Mouse (Mus musculus): ENCODE data around the gene Myh15.
"Not testable (repeated sequence)": the region's sequence is repeated elsewhere in the genome, so short reads cannot be mapped to it uniquely, and the experiment has no call there.

Gene Myh15

DNA sequence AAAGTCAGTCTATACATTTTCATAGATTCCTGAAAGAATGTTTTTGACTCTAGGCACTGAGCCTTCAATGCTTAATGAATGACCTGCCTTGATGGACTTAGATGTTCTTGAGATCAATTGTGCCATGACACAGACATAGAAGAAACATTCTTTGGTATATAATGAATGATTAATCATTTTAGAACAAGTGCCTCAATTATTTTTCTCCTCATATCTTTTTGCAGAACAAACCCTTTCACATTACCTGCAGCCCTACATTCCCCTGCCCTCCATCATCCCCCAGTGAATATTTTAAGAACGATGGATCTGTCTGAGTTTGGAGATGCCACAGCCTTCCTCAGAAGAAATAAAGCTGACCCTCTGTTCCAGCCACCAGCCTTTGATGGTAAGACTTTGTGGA lies at the start of gene Myh15:
Gene Myh15 (plus strand): TSS at position 301 of the 400 bp plus-strand sequence.
- in situ Hi-C loops (cut with MboI; ENCODE audit: low sequenced_read_pairs), result no loop called here

DNA sequence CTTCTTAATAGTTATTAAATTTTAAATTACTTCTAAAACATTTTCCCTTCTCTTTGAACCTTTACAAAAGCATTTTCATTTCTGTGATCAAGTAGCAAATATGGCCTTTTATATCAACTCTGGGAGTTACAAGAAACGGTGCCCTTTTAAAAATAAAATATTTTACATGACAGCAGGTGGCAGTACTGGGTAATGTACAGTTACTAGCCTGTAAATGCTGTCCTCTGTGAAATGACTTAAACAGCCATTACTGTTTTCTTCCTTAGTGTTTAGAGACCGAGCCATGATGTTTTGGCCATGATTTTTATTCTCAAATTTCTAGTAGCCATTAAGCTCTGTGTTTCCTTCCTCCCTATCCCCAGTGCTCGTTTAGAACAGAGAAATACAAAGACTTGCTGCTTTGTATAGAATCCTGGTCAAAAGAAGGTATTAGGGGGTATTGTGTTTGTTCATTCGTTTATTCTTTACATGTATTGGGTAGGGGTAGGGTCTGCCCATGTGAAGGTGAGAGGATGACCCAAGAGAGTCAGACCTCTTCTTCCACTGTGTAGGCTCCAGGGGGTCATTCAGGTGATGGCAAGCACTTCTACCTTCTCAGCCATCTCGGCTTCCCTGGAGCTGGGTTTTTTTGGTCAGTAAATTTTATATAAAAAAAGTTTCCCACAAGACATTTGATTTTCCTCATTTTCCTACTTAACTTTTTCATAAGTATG lies 40.5 kb upstream of the Myh15 start:
- in situ Hi-C loops (cut with MboI; ENCODE audit: low sequenced_read_pairs), result no loop called here

DNA sequence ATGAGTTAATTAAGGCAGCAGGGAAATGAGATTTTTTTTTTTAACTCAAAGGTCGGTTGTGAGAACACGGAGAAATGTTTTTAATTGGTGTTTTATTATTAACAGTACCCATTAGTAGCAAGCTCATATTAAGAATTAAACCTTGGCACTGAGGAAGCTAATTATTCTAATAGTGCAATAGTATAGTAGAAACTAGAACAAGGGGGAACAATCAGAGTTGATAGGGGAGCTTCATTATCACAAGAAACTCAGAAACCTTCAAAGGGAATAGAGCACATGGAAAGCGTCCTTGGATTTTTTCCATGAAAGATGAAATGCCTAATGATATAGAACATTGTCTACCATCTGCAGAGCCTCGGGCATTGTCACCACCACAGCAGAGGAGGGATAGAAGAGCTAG lies 21.4 kb upstream of the Myh15 start:
- in situ Hi-C loops (cut with MboI; ENCODE audit: low sequenced_read_pairs), result no loop called here

DNA sequence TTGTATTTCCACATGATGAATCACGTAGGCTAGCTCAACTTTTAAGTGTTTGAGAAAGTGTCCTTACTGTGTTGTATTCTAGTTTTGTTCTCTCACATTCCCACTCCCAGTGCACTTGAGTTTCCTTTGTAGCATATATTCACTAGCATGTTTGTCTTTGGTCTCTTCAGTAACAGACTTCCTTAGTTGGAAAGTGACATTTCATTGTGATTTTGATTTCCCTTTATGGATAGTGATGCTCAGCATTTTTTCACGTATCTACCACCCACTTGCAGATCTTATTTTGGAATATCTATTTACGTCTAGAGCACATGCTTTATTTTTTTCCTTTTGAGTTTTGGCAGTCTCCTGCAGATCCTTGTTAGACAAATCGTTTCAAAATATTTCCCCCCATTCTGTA lies 19.5 kb upstream of the Myh15 start:
- in situ Hi-C loops (cut with MboI; ENCODE audit: low sequenced_read_pairs), result no loop called here

DNA sequence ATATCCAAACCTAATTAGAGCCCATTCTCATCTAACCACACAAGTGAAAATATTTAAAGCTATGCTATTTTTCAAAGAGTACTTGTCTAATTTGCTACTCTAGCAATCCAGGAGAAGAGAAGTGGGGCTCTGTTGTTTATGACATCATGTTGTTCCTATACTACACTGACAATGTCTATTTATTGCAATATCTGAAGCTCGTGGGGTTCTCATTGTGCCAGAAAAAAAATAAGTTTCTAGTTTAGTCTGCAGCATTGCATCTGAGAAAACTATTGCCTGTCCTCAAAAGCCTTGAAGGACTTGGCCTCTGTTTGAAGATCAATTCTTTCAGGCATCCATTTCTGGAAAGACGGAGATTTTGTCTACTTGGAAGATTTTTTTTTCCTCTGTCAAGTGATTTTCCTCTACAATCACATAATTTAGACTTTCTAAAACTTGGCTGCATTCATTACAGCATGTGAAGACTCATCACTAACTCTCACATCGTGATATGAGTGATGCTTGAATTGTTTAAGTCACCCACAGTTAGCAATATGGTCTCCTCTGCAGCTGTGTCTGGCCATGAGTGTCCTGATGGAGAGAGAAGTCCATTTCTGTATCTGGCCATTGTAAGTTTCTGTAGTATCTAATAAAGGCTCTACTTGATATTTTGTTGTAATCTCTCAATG lies 16.6 kb upstream of the Myh15 start:
- in situ Hi-C loops (cut with MboI; ENCODE audit: low sequenced_read_pairs), result no loop called here

DNA sequence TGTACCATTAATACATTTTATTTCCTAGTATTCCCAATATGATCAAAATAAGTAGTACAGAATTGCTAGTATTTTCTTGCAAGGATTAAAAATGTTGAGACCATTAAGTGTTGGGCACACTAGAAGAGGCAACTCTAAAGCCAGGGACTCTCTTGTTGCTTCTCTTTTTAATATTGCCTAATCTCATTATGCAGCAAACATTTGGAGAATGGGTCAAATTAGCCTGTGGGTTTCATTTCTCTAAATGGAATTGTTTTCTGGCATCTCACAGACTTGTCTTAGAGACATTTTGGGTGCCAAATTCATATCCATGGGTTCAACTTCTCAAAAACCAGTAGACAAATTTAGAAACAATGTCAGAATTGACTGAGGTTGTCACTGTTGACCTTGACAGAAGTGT lies 8.1 kb upstream of the Myh15 start:
- in situ Hi-C loops (cut with MboI; ENCODE audit: low sequenced_read_pairs), result no loop called here

DNA sequence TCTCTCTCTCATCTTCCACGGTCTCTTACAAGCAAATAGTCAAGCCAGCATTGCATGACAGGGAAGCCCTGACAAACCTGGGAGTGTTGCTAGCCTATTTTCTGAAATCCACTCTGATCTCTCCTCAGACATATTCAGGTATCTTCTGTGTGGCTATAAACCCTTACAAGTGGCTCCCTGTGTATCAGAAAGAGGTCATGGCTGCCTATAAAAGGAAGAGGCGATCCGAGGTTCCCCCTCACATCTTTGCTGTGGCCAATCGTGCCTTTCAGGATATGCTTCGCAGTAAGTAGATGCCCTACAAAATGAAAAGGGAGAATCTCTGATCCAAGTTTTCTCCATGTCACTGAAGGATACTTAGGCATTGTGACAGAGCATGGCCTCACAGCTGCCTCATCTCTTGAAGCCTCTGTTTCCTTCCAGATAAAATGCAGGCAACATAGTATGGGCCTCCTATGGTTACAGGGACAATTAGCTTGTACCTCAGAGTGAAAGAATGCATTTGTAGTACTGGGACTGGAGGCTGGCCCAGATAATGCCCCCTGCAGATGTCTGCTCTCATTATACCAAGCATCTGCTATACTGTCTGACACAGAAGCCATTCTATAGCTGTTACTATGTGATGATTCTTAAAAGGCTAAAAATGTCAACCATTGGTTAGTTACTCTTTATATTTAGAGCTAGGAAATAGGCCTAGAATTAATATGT lies 12.1 kb downstream of the Myh15 start:
- in situ Hi-C loops (cut with MboI; ENCODE audit: low sequenced_read_pairs), result no loop called here

DNA sequence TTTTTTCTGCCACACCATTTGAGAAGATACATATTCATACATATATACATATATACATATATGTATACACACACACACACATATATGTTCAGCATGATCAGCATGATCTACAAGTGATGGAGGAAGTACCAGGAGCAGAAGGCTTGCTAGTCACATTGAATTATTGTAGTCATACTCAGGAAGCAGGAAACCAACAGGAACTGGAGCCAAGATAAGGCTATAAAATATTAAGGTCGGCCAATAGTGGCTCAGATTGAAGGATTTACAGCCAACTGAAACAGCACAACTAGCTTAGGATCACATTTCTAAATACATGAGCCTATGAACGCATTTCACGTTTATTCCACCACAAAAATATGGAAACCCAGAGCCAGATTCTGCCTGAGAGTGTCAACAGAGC lies 14.0 kb downstream of the Myh15 start:
- in situ Hi-C loops (cut with MboI; ENCODE audit: low sequenced_read_pairs), result no loop called here

DNA sequence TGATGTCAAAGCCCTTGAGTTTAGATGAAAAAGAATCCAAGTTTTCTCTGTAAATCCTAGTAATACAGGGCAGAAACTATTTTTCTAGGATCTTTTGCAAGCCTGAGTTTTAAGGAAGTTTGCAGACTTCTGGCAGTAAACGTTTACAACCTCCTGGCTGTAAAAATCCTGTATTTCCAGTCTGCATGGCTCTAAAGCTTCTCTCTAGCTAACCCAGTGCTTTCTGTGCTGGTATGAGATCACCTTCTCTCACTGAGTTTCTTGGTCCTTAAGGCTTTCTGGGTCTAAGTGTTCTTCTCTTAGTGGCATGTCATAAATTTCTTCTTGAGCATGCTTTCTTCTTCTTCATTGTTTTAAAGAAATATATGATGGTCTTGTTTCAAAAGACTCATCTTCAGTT lies 70.7 kb downstream of the Myh15 start:
- in situ Hi-C loops (cut with MboI; ENCODE audit: low sequenced_read_pairs), result no loop called here

DNA sequence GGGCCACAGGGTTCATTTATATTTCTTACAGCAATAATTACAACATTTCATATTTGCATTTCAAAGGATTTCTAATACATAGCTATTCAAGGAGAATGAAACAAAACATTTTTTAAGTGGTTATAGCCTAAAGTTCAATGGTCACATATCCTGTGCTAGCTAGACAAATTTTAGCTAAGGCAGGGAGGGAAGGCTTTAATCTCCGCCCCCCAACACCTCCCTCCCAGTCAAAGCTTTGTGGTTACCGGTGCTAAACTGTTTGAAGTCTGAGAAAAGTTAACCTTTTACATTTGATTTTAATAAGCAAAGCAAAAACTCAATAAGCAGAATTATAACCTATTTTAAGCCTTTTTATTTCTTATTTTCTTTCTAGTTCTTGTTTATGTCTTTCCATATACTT lies 98.9 kb downstream of the Myh15 start:
- in situ Hi-C loops (cut with MboI; ENCODE audit: low sequenced_read_pairs), result no loop called here

DNA sequence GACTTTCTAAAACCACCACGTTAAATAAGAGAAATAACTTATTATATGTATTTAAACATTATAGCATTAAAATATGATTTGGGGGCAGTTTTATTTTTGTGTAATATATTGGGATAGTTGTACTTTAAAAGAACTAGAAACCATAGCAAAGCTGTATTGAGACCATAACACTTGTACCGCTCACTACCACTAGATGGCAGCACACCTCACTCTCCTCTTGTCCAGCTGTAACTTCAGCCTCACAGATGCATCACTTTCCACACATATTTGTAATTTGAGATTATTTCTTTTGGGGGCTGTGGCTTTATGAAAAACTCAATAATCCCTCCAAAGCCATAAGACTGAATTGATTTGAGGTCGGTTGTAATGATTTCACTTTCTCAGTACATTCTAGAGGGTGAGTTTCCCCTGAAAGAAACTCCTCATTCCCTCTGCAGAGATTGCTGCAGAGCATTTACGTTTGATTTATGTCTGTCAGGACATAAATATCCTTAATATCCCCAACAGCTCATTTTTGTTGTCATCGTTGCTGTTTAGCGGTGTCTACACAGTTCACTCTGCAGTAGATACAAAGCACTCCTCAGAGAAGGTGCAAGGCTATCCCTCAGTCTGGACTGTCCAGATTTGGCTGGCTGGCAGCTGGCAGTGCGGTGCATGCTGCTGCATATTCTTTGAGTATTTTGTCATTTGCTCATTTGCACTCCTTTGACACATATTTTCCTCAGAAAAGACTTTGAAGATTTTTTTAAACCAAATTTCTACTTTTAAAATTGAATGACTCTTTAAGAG lies 107.3 kb downstream of the Myh15 start:
- in situ Hi-C loops (cut with MboI; ENCODE audit: low sequenced_read_pairs), result no loop called here

DNA sequence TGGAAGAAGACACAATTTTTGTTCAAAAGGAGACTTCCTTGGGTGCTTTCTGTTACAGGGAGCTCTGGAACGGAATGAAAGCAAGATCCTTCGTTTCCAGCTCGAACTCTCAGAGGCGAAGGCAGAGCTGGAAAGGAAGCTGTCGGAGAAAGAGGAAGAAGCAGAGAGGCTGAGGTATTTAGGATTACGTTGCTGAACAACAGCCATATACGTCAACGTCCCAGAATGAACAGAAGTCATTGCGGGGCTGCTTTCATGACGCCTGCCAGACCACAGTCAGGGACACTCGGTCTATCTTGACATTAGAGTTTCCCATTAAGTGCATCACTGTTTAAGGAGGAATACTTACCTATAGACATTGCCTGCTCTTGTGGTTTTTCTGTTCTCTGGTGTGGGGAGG lies 108.4 kb downstream of the Myh15 start:
- in situ Hi-C loops (cut with MboI; ENCODE audit: low sequenced_read_pairs), result no loop called here

DNA sequence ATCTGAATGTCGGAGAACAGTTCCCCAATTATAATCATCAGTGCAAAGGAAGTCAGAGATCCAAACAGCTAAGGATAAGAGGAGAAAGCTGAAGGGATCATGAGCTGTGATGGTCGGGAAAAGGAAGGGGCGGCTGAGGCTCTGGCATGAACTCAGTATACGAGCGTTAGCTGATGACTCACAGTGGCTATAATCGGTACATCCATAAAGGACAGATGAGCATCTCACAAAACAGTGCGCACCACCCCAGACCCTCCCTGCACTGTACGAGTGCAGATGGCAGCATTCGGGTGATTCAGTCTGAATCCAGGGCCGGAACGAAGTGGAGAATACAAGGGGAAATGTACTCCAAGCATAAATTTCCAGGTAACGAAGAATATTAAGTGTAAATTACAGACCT lies 110.0 kb downstream of the Myh15 start:
- in situ Hi-C loops (cut with MboI; ENCODE audit: low sequenced_read_pairs), result no loop called here

DNA sequence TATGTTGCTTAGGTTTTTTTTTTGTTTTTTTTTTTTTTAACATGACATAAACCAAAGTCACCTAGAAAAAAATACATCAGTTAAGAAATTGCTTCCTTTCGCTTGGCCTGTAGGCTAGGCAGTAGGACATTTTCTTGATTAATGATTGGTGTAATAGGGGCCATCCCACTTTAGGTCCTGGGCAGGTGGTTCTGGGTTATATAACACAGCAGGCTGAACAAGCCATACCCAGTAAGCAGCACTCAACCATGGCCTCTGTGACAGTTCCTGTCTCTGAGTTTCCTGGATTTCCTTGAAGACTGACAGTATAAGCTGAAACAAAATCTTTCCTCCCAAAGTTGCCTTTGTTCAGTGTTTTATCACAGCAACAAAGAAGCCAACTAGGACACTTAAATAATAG lies 117.8 kb downstream of the Myh15 start:
- in situ Hi-C loops (cut with MboI; ENCODE audit: low sequenced_read_pairs), result no loop called here

DNA sequence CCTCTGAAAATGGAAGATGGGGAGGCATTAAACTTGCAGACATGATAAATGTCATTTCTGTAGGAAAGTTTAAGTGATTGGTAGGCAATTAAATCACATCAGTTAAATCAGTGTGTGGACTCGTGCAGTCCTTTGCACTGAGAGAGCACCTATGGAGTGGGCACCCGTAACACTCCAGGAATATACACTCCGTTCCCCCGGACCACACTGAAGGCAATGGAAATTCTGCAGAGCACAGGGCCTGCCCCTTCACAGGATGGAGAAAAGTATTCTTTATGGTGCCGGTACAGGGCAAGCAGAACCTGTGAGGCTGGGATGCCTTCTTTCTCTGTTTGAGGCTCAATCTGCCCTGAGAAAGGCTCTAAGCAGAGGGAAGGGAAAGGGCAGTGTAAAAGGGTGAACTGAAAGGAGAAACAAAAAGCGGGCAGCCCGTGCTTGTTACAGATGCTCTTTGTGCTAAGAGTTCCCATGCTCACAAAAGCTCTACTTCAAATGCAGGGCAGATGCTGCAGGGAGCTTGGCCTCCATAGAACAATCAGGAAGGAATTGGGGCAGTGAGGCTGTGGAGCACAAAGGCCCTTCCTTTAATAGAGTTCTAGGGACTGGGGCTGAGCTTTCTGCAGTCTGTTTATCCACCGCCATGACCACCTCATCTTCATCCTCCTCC lies 118.6 kb downstream of the Myh15 start:
- in situ Hi-C loops (cut with MboI; ENCODE audit: low sequenced_read_pairs), result no loop called here

DNA sequence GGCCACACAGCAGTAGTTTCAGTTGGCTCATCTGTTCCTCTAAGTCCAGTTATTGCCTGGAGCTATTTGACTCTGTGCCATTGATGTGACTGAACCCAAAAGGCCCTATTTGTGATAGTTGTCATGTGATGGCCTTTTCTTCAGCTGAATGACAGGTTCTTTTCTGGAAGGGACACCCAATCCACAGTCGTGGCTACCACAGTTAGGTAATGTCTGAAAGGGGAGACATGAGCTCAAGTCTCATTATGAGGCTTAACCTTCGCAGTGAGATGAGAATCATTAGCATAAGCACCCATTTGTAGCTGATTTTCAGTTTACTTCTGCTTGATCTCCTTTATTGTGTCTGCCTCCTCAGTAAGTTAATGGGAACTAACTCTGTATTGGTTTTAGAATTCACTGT lies 136.2 kb downstream of the Myh15 start:
- in situ Hi-C loops (cut with MboI; ENCODE audit: low sequenced_read_pairs), result no loop called here

DNA sequence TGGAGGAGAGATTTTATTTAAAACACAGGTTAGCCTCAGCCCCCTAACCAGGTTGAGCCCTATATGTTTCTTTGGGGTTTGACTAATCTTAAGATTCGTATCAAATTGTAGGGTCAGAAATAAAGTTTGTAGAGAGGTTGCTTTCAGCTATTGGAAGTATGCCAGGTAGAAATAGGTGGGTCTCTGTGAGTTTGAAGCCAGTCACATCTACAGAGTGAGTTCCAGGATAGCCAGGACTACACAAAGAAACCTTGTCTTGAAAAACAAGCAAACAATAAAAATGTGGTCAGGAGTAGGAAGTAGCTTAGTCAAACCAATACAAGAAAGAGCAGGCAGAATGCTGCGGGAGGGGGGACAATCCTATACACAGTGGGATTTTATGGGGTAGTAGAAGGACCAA lies 136.7 kb downstream of the Myh15 start:
- in situ Hi-C loops (cut with MboI; ENCODE audit: low sequenced_read_pairs), result no loop called here

DNA sequence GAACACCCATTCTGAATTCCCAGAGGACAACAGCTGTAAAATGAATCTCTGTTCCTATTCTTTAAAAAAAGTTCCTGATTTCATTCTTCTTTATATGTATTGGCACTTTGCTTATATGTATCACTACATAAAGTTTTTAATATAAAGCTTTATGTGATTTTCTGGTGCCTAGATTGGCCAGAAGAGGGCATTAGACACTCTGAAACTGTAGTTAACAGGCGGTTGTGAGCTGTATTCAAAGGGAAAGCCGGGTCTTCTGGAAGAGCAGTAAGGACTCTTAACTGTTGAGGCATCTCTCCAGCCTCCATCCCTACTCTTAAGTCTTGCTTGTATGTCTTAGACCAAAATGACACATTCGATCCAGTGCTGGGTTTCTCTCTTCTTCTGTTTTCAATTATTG lies 139.0 kb downstream of the Myh15 start:
- in situ Hi-C loops (cut with MboI; ENCODE audit: low sequenced_read_pairs), result no loop called here

DNA sequence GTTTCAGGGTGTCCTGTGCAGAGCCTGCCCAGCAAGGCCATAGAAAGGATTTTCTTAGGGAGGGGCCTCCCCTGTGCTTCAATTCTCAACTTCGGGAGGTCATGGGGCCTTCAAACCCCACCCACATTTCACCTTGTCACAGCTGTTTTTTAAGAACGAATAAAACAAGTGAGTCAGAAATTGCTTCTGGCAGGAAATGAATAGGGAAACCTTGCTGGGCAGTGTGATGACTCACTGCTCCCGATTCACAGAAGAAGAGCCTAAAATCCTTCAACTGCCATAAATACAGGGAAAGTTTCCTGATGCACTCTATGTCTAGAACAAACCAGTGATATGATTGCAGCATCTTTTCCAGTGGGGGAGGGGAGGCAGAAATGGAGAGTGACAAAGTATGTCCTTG lies 140.7 kb downstream of the Myh15 start:
- in situ Hi-C loops (cut with MboI; ENCODE audit: low sequenced_read_pairs), result no loop called here

DNA sequence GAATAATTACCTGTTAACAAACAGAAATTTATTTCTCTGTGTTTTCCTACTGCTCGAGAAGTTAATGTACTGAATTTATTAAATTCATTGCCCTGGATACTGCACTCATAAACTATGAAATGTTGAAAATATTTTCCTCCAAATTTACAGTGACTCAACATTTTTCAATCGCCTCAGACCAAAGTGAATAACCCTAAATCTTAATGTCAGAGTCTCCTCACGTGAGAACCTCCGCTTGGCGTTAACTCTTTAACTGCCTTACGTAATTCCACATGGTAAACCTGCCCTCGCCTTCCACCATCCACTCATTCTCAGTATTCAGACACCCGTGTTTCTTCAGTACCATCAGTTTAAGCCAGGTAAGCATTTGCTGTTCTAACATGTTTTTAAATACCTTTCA lies 166.4 kb downstream of the Myh15 start:
- in situ Hi-C loops (cut with MboI; ENCODE audit: low sequenced_read_pairs), result no loop called here

DNA sequence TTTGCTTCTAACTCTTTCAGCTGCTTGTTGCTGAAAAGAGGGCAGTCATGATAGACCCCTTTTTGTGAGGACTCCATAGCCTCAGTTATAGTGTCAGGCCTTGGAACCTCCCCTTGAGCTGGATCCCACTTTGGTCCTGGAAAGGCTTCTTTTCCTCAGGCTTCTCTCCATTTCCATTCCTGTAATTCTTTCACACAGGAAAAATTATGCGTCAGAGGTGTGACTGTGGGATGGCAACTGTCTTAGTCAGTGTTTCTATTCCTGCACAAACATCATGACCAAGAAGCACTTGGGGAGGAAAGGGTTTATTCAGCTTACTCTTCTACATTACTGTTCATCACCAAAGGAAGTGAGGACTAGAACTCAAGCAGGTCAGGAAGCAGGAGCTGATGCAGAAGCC lies 186.2 kb downstream of the Myh15 start:
- in situ Hi-C loops (cut with MboI; ENCODE audit: low sequenced_read_pairs), result not testable (repeated sequence)

Measured in CH12F3 (cell line).